Mouse (Mus musculus): Measurements from ENCODE around the gene Vps51.

Vps51 gene

DNA sequence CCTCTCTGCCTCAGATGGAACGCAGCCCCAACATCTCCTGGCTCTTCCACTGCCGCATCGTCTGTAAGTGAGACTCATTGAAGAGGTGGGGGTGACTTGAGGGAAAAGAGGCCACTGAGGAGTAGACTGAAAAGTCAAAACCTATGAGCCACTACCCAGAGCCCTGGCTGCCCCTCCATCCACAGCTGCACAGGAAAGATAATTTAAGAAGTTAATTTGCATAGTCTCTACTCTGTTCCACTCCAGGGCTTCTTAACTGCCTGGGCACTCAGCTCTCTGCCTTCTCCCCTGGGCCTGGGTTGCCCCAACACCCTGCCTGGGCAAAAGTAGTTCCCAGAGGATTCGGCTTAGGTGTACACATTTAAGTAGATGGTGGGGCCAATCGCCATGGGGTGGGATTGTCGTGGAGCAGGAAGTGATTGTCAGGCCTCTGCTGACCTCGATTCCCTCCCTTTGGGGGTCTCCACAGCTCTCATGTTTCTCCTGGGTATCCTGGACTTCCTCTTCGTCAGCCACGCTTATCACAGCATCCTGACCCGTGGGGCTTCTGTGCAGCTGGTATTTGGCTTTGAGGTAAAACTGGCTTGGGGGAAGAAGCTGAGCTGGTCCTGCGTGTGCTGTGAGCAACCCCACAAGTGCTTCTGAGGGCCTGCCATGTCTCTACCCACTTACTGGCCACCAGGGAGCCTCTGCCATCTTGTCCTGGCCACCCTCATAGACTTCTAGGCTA is 28.2 kb downstream of the Vps51 start:
- DNase-seq (ENCODE audit: inconsistent age in 2 of 2, low spot score in 1 of 2): peak in 1 of 2 experiments; percentile 39

GRCm38 (mm10) chr19:6047899-6048166 is 29.2 kb downstream of the Vps51 start:
- DNase-seq (ENCODE audit: inconsistent age in 2 of 2, low spot score in 1 of 2): peak in 1 of 2 experiments; percentile 65

- DNase-seq (ENCODE audit: inconsistent age in 2 of 2, low spot score in 1 of 2): peak in 1 of 2 experiments; percentile 68
Observed at GRCm38 (mm10) chr19:6047154-6047898, 29.7 kb downstream of the Vps51 start.

GRCm38 (mm10) chr19:6046294-6047153 is 30.5 kb downstream of the Vps51 start, which contains the start of gene Syvn1:
TSS of gene Syvn1 (plus strand) at chr19:6046576.
- DNase-seq (ENCODE audit: inconsistent age in 2 of 2, low spot score in 1 of 2): peak; percentile 93 to 97

GRCm38 (mm10) chr19:6045366-6046293 is 31.4 kb downstream of the Vps51 start:
- DNase-seq (ENCODE audit: inconsistent age in 2 of 2, low spot score in 1 of 2): peak in 1 of 2 experiments; percentile 54

GRCm38 (mm10) chr19:6044102-6044501 is 32.9 kb downstream of the Vps51 start:
- DNase-seq (ENCODE audit: inconsistent age in 2 of 2, low spot score in 1 of 2): peak in 1 of 2 experiments; percentile 41

DNA sequence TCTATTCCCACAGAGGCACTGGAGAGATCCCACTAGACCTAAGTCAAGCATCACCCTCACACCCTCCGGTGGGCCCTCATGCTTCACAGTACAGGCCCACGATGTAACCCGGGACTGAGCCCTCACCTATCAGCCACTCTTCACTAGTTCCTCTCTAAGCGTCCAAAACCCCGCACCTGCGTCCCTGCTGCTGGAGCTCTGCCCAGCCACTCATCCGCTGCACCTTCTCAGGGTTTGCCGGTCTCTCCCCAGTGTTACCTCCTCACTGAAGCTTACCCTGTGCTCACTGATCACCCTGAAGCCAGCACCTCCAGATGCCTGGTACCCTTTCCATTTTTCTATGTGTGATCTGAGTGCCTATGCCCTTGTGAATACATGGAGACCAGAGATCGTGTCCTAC is 34.7 kb downstream of the Vps51 start:
- peak in 1 of 2 experiments; percentile 24 for DNase-seq (ENCODE audit: inconsistent age in 2 of 2, low spot score in 1 of 2)

GRCm38 (mm10) chr19:6040002-6040401 is 37.0 kb downstream of the Vps51 start:
- DNase-seq (ENCODE audit: inconsistent age in 2 of 2, low spot score in 1 of 2): no peak

GRCm38 (mm10) chr19:6038326-6038725 is 38.7 kb downstream of the Vps51 start:
- DNase-seq (ENCODE audit: inconsistent age in 2 of 2, low spot score in 1 of 2): no peak

DNA sequence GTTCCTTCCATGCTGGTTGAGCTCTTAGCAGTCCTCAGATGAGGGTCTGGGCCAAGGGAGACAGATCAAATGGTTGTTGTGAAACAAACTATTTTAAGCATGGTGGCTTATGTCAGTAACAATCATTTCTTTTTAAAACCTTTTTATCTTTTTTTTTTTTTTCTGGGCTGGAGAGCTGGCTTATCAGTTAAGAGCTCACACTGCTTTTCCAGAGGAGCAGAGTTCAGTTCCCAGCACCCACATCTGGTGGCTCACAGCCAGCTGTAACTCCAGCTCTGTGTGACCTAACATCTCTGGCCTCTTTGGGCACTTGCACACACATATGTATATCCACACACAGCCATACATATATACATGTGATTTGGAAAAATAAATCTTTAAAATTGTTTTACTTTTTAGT is 39.3 kb downstream of the Vps51 start:
- DNase-seq (ENCODE audit: inconsistent age in 2 of 2, low spot score in 1 of 2): no peak

DNA sequence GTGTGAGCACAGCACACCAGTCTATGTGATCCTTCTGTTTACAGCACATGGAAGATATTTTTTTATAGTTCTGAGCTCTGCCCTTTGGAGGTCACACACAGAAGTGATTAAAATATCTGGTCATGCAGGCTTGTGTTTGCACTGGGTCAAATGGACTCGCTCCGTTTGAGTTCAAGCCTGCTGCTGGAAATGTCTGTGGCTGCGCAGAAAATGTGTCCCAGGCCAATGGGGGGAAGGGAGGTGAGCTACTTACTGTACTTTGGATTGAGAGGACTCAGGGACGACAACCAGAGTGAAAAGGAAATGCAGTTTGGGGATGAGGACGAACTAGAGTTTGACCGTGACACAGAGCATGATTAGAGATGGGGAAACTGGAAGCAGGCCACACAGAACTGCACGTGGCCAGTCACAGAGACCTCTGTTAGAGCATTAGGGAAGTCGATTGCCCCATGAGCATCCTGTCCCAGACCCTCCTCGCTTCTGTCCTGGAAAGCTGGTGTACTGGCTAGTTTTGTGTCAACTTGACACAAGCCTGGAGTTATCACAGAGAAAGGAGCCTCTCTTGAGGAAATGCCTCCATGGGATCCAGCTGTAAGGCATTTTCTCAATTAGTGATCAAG is 41.0 kb downstream of the Vps51 start:
- no peak for DNase-seq (ENCODE audit: inconsistent age in 2 of 2, low spot score in 1 of 2)

DNA sequence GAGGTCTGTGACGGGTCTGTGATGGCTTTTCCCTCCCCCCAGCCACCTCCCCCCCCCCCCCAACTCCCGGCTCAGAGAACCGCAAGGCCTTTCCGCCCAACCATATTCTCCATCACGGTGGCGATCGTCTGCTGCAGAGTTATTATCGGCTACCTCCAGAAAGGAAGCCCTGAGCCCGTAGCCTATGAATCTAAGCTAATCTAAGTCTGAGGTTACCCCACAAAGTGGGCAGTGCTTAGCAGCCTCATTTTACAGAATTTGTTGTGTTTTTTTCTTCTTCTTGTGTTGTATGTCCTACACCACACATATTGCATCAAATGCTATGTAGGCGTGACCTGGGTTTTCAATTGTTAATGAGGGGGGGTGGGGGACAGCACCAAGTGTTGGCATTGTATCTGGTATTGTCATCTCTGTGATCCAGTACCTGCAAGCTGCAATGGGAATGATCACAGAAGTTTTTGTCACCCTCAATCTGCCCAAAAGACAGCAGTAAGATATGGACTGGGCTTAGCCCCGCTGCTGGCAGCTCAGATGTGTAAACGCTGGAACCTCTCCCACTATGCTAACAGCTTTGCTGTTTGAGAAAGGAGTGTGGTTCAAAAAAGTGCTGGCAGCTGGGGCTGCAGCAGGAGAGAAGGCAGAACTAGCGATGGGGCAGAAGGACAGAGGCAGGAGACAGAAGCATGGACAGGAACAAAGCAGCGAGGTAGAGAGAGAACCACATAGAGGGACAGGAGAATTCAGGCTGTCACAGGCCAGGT is 46.3 kb downstream of the Vps51 start:
- no peak for DNase-seq (ENCODE audit: inconsistent age in 2 of 2, low spot score in 1 of 2)

DNA sequence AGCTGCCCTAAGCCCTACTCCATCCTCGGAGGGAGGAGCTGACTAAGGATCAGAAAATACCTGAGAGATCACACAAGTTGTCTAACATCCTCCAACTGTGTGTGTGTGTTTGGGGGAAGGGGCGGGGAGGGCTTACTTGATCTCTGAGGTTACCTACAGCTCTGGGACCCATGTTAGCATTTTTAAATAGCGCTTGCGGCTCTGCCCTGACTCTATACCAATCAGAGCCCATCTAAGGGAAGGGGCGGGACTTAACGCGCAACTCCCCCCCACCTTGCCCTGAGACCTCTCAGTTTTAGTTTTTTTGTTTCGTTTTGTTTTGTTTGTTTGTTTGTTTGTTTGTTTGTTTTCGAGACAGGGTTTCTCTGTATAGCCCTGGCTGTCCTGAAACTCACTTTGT is 47.6 kb downstream of the Vps51 start:
- no peak for DNase-seq (ENCODE audit: inconsistent age in 2 of 2, low spot score in 1 of 2)

DNA sequence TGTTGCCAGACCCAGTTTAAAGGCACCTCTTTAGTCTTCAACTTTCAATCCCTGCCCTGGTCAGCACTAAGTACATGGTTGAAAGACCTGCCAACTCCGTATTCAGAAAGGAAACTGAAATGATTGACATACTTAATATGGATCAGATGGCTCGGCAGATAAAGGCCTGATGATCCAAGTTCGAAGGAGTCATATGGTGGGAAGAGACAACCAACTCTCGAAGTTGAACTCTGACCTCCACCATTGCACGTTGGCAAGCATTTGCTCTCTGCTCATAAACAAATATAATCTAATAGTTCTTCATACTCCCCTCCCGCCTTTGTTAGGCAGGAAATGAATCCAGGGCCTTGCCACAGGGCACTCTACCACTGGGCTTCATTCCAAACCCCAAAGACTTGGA is 48.0 kb downstream of the Vps51 start:
- DNase-seq (ENCODE audit: inconsistent age in 2 of 2, low spot score in 1 of 2): no peak

- DNase-seq (ENCODE audit: inconsistent age in 2 of 2, low spot score in 1 of 2): peak; percentile 87 to 91
Observed at GRCm38 (mm10) chr19:6023930-6024329, 53.1 kb downstream of the Vps51 start.

GRCm38 (mm10) chr19:6023059-6023458 is 54.0 kb downstream of the Vps51 start:
- no peak for DNase-seq (ENCODE audit: inconsistent age in 2 of 2, low spot score in 1 of 2)

DNA sequence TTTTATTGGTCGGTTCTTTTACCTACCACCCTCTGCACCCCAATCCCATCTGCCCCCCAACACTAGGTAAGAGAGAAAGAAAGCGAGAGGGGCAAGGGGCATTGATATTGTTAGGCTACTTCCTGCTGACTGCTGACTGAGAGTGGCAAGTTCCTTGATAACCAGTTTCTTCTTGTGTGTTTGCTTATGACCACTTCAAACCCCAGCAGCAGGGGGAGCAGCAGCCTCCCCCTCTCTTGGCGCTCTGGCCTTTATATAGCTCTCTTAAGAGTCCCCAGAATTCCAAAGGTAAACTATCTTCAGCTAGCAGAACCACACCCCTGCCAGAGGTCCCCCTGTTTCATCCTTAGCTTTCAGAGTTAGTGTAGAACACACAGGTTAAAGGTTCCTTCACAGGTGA is 56.8 kb downstream of the Vps51 start:
- no peak for DNase-seq (ENCODE audit: inconsistent age in 2 of 2, low spot score in 1 of 2)

GRCm38 (mm10) chr19:6018142-6019089 is 58.6 kb downstream of the Vps51 start:
- peak; percentile 83 to 95 for DNase-seq (ENCODE audit: inconsistent age in 2 of 2, low spot score in 1 of 2)
